Mouse (Mus musculus) lung, embryonic 14.5 days (tissue): ENCODE data around the gene Gga3. TPM values are rescaled to one million over a fixed set of nuclear protein-coding genes. Genes with fewer than 3 reads are reported as not detected.

Experiments used
- ATAC-seq: fragments of 200-750 bp; cut with Nextera tagmentation; 2 replicates; pipeline ENCODE4 v1.8.0; 2017; ENCODE audit warnings: mild to moderate bottlenecking, moderate TSS enrichment, moderate library complexity; ENCODE audit not compliant: insufficient read depth
- DNase-seq: peaks from one replicate; pipeline ENCODE4 v3.0.0-alpha.2; 2015
- H3K27ac ChIP-seq: fragments of 300-500 bp; sonication (generic); 2 replicates; pipeline ENCODE4 v1.5.1; 2014; ENCODE audit warnings: low read depth, mild to moderate bottlenecking, moderate library complexity
- H3K27me3 ChIP-seq: fragments of 300-500 bp; sonication (generic); 2 replicates; pipeline ENCODE4 v1.6.1; 2014; ENCODE audit warnings: low read length, control low read depth; ENCODE audit not compliant: insufficient read depth
- H3K36me3 ChIP-seq: fragments of 300-500 bp; sonication (generic); 2 replicates; pipeline ENCODE4 v1.6.1; 2014; ENCODE audit warnings: control low read depth; ENCODE audit not compliant: insufficient read depth
- H3K4me1 ChIP-seq: fragments of 300-500 bp; sonication (generic); 2 replicates; pipeline ENCODE4 v1.6.1; 2014; ENCODE audit warnings: antibody characterized with exemption, control low read depth; ENCODE audit not compliant: insufficient read depth
- H3K4me2 ChIP-seq: fragments of 300-500 bp; sonication (generic); 2 replicates; pipeline ENCODE4 v1.6.1; 2014; ENCODE audit warnings: mild to moderate bottlenecking
- H3K4me3 ChIP-seq: fragments of 300-500 bp; sonication (generic); 2 replicates; pipeline ENCODE4 v1.5.1; 2014; ENCODE audit warnings: low read depth, low read length
- H3K9ac ChIP-seq: fragments of 300-500 bp; sonication (generic); 2 replicates; pipeline ENCODE4 v1.6.1; 2014
- H3K9me3 ChIP-seq: fragments of 300-500 bp; sonication (generic); 2 replicates; pipeline ENCODE4 v1.6.1; 2016; ENCODE audit warnings: low read depth, low read length, control low read depth
- CTCF ChIP-seq: IDR thresholded peaks from 2 replicates; pipeline ENCODE4 v1.5.1; 2016; ENCODE audit warnings: antibody characterized with exemption, low read depth
- WGBS: fragments of 180-500 bp; shearing (Covaris S2); extraction: QIAGEN DNeasy Blood & Tissue Kit; methylation state at CpG from one replicate; pipeline ENCODE4 v1.1.7; 2014; 5-methylcytosine and 5-hydroxymethylcytosine counted together
- polyA plus RNA-seq: library from polyadenylated mRNA; unstranded; fragments of >200 nt; fragmentation: Nextera tagmentation; extraction: Ambion mirVana; gene quantifications from 2 replicates; pipeline ENCODE4 v1.2.1, GENCODE M21; 2014

Gene Gga3
- polyA plus RNA-seq, 1 experiment from 2014 or later, result 22.7 TPM

- H3K4me2 ChIP-seq, result peak overlapping the region; percentile 83
- H3K9me3 ChIP-seq, result no peaks in the 10 kb centered on the region
- no peaks in the 10 kb centered on the region; the same call in 1 of the 2 replicates for H3K4me1 ChIP-seq
- ATAC-seq (no peak), DNase-seq (no peak)
- H3K27me3 ChIP-seq, result no peaks in the 10 kb centered on the region
- H3K9ac ChIP-seq, result peak overlapping the region; percentile 71
- H3K27ac ChIP-seq, result no peak overlapping the region
- peaks cover 13% of the 10 kb centered on the region; the same call in 1 of the 2 replicates for H3K36me3 ChIP-seq
- peak overlapping the region; percentile 72 for H3K4me3 ChIP-seq
- WGBS, result 44% methylated on average over 11 of the region's 11 CpGs
- no peak for TF ChIP-seq CTCF
Measured at GRCm38 (mm10) chr11:115626824-115627616, 23.2 kb upstream of the Gga3 start.

- TF ChIP-seq CTCF, result no peak
- no peaks in the 10 kb centered on the region; the same call in 1 of the 2 replicates for H3K4me1 ChIP-seq
- DNase-seq, result no peak
- ATAC-seq, result no peak
- no peak overlapping the region for H3K4me3 ChIP-seq
- H3K27me3 ChIP-seq, result no peaks in the 10 kb centered on the region
- H3K36me3 ChIP-seq, result peaks cover 17% of the 10 kb centered on the region; the same call in 1 of the 2 replicates
- no peaks in the 10 kb centered on the region for H3K9me3 ChIP-seq
- H3K9ac ChIP-seq, result no peak overlapping the region
- H3K27ac ChIP-seq, result no peak overlapping the region
- WGBS, result 76% methylated on average over 9 of the region's 9 CpGs
- H3K4me2 ChIP-seq, result no peak overlapping the region
Measured at GRCm38 (mm10) chr11:115625877-115626276, 22.0 kb upstream of the Gga3 start.

- Histone ChIP-seq H3K36me3 (peaks cover 29% of the 10 kb centered on the region), H3K9me3 (no peaks in the 10 kb centered on the region), H3K27me3 (no peaks in the 10 kb centered on the region), H3K4me2 (no peak overlapping the region), H3K4me3 (no peak overlapping the region), H3K4me1 (no peaks in the 10 kb centered on the region; the same call in 1 of the 2 replicates), H3K27ac (no peak overlapping the region), H3K9ac (no peak overlapping the region)
- WGBS, result 67% methylated on average over 9 of the region's 9 CpGs
- peak; percentile 65 for TF ChIP-seq CTCF
- DNase-seq, result no peak
- no peak for ATAC-seq
Measured at GRCm38 (mm10) chr11:115623487-115624070, 19.7 kb upstream of the Gga3 start.

- Histone ChIP-seq H3K4me2 (no peak overlapping the region), H3K4me3 (no peak overlapping the region), H3K27ac (no peak overlapping the region), H3K4me1 (no peaks in the 10 kb centered on the region), H3K9me3 (no peaks in the 10 kb centered on the region), H3K27me3 (no peaks in the 10 kb centered on the region), H3K36me3 (peaks cover 34% of the 10 kb centered on the region), H3K9ac (no peak overlapping the region)
- no peak for ATAC-seq
- no peak for TF ChIP-seq CTCF
- WGBS, result 93% methylated on average over 7 of the region's 7 CpGs
- DNase-seq, result no peak
Measured at GRCm38 (mm10) chr11:115619949-115620348, 16.1 kb upstream of the Gga3 start.

- Histone ChIP-seq H3K9ac (no peak overlapping the region), H3K4me3 (no peak overlapping the region), H3K27me3 (no peaks in the 10 kb centered on the region), H3K4me2 (no peak overlapping the region), H3K4me1 (no peaks in the 10 kb centered on the region; the same call in 1 of the 2 replicates), H3K9me3 (no peaks in the 10 kb centered on the region), H3K36me3 (peaks cover 39% of the 10 kb centered on the region), H3K27ac (no peak overlapping the region)
- WGBS, result 86% methylated on average over 16 of the region's 16 CpGs
- DNase-seq (no peak), ATAC-seq (no peak)
- TF ChIP-seq CTCF, result no peak
Measured at GRCm38 (mm10) chr11:115618732-115619516, 15.1 kb upstream of the Gga3 start.

- no peak overlapping the region for H3K27ac ChIP-seq
- H3K4me3 ChIP-seq, result no peak overlapping the region
- no peaks in the 10 kb centered on the region for H3K27me3 ChIP-seq
- no peak overlapping the region for H3K4me2 ChIP-seq
- peaks cover 35% of the 10 kb centered on the region for H3K36me3 ChIP-seq
- H3K9ac ChIP-seq, result no peak overlapping the region
- 78% methylated on average over 2 of the region's 2 CpGs for WGBS
- no peaks in the 10 kb centered on the region for H3K9me3 ChIP-seq
- peaks cover 2% of the 10 kb centered on the region; the same call in 1 of the 2 replicates for H3K4me1 ChIP-seq
- DNase-seq, result no peak
- ATAC-seq, result no peak
- no peak for TF ChIP-seq CTCF
Measured at GRCm38 (mm10) chr11:115618001-115618400, 14.2 kb upstream of the Gga3 start.
